Mouse (Mus musculus): ENCODE measurements at regions not wholly inside any gene's neighbourhood (a gene's known extent, or its start where the extent isn't known, plus 50 kb on each side); places are given as distances from the start of the nearest gene placed in this dataset.
"Not testable (repeated sequence)": the region's sequence is repeated elsewhere in the genome, so short reads cannot be mapped to it uniquely, and the experiment has no call there.

DNA sequence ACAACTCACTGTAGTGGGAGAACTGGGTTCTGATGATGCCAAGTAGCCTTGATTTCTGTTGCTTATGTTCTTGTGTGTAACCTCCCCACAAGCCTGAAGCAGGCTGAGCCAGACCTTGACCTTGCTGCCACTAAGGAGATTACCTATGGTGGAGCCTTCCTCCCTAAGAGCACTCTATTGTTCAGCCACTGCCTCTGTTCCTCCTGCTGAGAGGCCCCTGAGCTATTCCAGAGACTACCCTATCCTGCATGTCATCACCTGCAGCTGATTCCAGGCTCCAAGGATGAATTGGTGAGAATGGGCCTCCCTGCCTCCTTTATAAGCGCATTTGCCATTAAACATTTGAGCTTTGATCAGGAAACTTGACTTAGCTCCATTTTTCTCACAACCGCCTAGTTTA lies 60.8 kb upstream of the Dnajc1 start:
- DNase-seq (ENCODE audit: low spot score), result not testable (repeated sequence)

- DNase-seq (ENCODE audit: low spot score), result no peak
Measured at GRCm38 (mm10) chr2:18445809-18446208, 53.2 kb upstream of the Dnajc1 start.
